Mouse (Mus musculus) C3H10T1/2 (cell line): ENCODE data around the gene Phf20. TPM values are rescaled to one million over a fixed set of nuclear protein-coding genes. Genes with fewer than 3 reads are reported as not detected.

Experiments used
- polyA plus RNA-seq, 2 experiments: library from polyadenylated mRNA; unstranded; fragments of >200 nt; fragmentation: generic; extraction: Trizol; gene quantifications; one replicate each; pipeline ENCODE4 v1.2.1; 2012; ENCODE audit warnings: missing spikeins in 2 of 2

The Phf20 gene
- polyA plus RNA-seq, result 10 to 100 TPM in 1 of 2 experiments, 1 to 10 TPM in 1; 7.1 to 13.0 TPM

GRCm38 (mm10) chr2:156196302-156197128, at the start of gene Phf20:
TSS of gene Phf20 (plus strand) at chr2:156196466.

GRCm38 (mm10) chr2:156180094-156180821, 16.0 kb upstream of the Phf20 start, which contains the start of gene Rbm39:
TSS of gene Rbm39 (minus strand) at chr2:156180238.

GRCm38 (mm10) chr2:156312297-156312897, 116.1 kb downstream of the Phf20 start, which contains the start of the genes Cnbd2 and Scand1:
TSS of gene Cnbd2 (plus strand) at chr2:156312299.
TSS of gene Scand1 (minus strand) at chr2:156312704.

Other genes with a start within 250 kb of the Phf20 start
- 10 to 100 TPM in 1 of 2 experiments, 1 to 10 TPM in 1; 3.8 to 12.5 TPM for gene Cep250, start 240.0 kb upstream of the Phf20 start, polyA plus RNA-seq
- gene 6430550D23Rik, start 188.5 kb upstream of the Phf20 start, polyA plus RNA-seq, result under 1 TPM; 0.01 to 0.76 TPM
- 100 to 1,000 TPM; 330 to 541 TPM for gene Ergic3, start 188.4 kb upstream of the Phf20 start, polyA plus RNA-seq
- gene Fer1l4, start 143.5 kb upstream of the Phf20 start, polyA plus RNA-seq, result under 1 TPM in 1 of 2 experiments, not detected in 1; under 0.01 TPM
- gene Spag4, start 131.3 kb upstream of the Phf20 start, polyA plus RNA-seq, result 1 to 10 TPM; 2.1 to 2.8 TPM
- gene Cpne1, start 84.5 kb upstream of the Phf20 start, polyA plus RNA-seq, result 10 to 100 TPM in 1 of 2 experiments, 1 to 10 TPM in 1; 2.5 to 40.9 TPM
- 1 to 10 TPM in 1 of 2 experiments, under 1 TPM in 1; 0.62 to 4.9 TPM for gene Rbm12, start 84.5 kb upstream of the Phf20 start, polyA plus RNA-seq
- 1 to 10 TPM in 1 of 2 experiments, not detected in 1; 7.6 TPM for gene Gm28036, start 69.4 kb upstream of the Phf20 start, polyA plus RNA-seq
- gene Romo1, start 52.4 kb upstream of the Phf20 start, polyA plus RNA-seq, result 100 to 1,000 TPM; 325 to 542 TPM
- 10 to 100 TPM; 10.8 to 20.0 TPM for gene Nfs1, start 52.3 kb upstream of the Phf20 start, polyA plus RNA-seq
- 10 to 100 TPM; 13.4 to 44.6 TPM for gene Rbm39, start 16.2 kb upstream of the Phf20 start, polyA plus RNA-seq
- gene Cnbd2, start 115.8 kb downstream of the Phf20 start, polyA plus RNA-seq, result 1 to 10 TPM; 4.1 to 4.6 TPM
- gene Scand1, start 116.2 kb downstream of the Phf20 start, polyA plus RNA-seq, result 100 to 1,000 TPM; 284 to 337 TPM
- gene Epb41l1, start 224.4 kb downstream of the Phf20 start, polyA plus RNA-seq, result 10 to 100 TPM; 12.8 to 40.8 TPM